Mouse (Mus musculus): Measurements from ENCODE around the gene Dab1. TPM values are rescaled to one million over a fixed set of nuclear protein-coding genes. Genes with fewer than 3 reads are reported as not detected.
A peak's percentile ranks its signal among the peaks of the same experiment; 100 is the strongest.

Dab1 gene
- polyA plus RNA-seq, 1 experiment from 2014 or later = 20.1 TPM

- Histone ChIP-seq H3K4me3 (replicated peaks) (no peak overlapping the region), H3K9me3 (replicated peaks) (no peaks in the 10 kb centered on the region), H3K4me2 (no peak overlapping the region), H3K36me3 (no peaks in the 10 kb centered on the region), H3K4me1 (peaks cover 18% of the 10 kb centered on the region), H3K9ac (no peak overlapping the region), H3K27ac (no peak overlapping the region), H3K27me3 (no peaks in the 10 kb centered on the region)
- 49% methylated on average over 13 of the region's 13 CpGs for WGBS
- ATAC-seq (replicated peaks; ENCODE audit: low FRiP score) = no peak
Observed at GRCm38 (mm10) chr4:104718973-104719795, 1100.0 kb downstream of the Dab1 start.

- no peak for ATAC-seq (replicated peaks; ENCODE audit: low FRiP score)
- Histone ChIP-seq H3K27me3 (no peaks in the 10 kb centered on the region), H3K27ac (no peak overlapping the region), H3K4me3 (replicated peaks) (no peak overlapping the region), H3K36me3 (no peaks in the 10 kb centered on the region), H3K4me2 (no peak overlapping the region), H3K9ac (no peak overlapping the region), H3K4me1 (peaks cover 18% of the 10 kb centered on the region), H3K9me3 (replicated peaks) (no peaks in the 10 kb centered on the region)
- WGBS = 65% methylated on average over 6 of the region's 6 CpGs
Observed at GRCm38 (mm10) chr4:104723527-104724045, 1104.4 kb downstream of the Dab1 start.

- Histone ChIP-seq H3K4me1 (peaks cover 11% of the 10 kb centered on the region), H3K9ac (no peak overlapping the region), H3K27ac (no peak overlapping the region), H3K9me3 (replicated peaks) (no peaks in the 10 kb centered on the region), H3K4me2 (no peak overlapping the region), H3K36me3 (no peaks in the 10 kb centered on the region), H3K4me3 (replicated peaks) (no peak overlapping the region), H3K27me3 (no peaks in the 10 kb centered on the region)
- WGBS = 56% methylated on average over 5 of the region's 5 CpGs
- ATAC-seq (replicated peaks; ENCODE audit: low FRiP score) = no peak
Observed at GRCm38 (mm10) chr4:104724258-104724657, 1105.1 kb downstream of the Dab1 start.

- 54% methylated on average over 3 of the region's 3 CpGs for WGBS
- Histone ChIP-seq H3K4me1 (peaks cover 4% of the 10 kb centered on the region), H3K9ac (no peak overlapping the region), H3K4me2 (no peak overlapping the region), H3K27me3 (no peaks in the 10 kb centered on the region), H3K27ac (no peak overlapping the region), H3K9me3 (replicated peaks) (no peaks in the 10 kb centered on the region), H3K36me3 (no peaks in the 10 kb centered on the region), H3K4me3 (replicated peaks) (no peak overlapping the region)
- no peak for ATAC-seq (replicated peaks; ENCODE audit: low FRiP score)
Observed at GRCm38 (mm10) chr4:104725673-104726072, 1106.5 kb downstream of the Dab1 start.

GRCm38 (mm10) chr4:104729185-104729584 lies 1110.0 kb downstream of the Dab1 start:
- no peak overlapping the region for H3K9ac ChIP-seq
- H3K36me3 ChIP-seq = no peaks in the 10 kb centered on the region
- no peak for ATAC-seq (replicated peaks; ENCODE audit: low FRiP score)
- H3K9me3 ChIP-seq (replicated peaks) = no peaks in the 10 kb centered on the region
- H3K27me3 ChIP-seq = no peaks in the 10 kb centered on the region
- no peak overlapping the region for H3K4me2 ChIP-seq
- H3K27ac ChIP-seq = no peak overlapping the region
- H3K4me3 ChIP-seq (replicated peaks) = no peak overlapping the region
- WGBS = 74% methylated on average over 8 of the region's 8 CpGs
- H3K4me1 ChIP-seq = peaks cover 1% of the 10 kb centered on the region

GRCm38 (mm10) chr4:104746500-104746899 lies 1127.3 kb downstream of the Dab1 start:
- peaks cover 7% of the 10 kb centered on the region for H3K4me1 ChIP-seq
- H3K4me3 ChIP-seq (replicated peaks) = no peak overlapping the region
- H3K36me3 ChIP-seq = no peaks in the 10 kb centered on the region
- H3K9me3 ChIP-seq (replicated peaks) = no peaks in the 10 kb centered on the region
- H3K27ac ChIP-seq = no peak overlapping the region
- ATAC-seq (replicated peaks; ENCODE audit: low FRiP score) = no peak
- H3K9ac ChIP-seq = no peak overlapping the region
- no peaks in the 10 kb centered on the region for H3K27me3 ChIP-seq
- H3K4me2 ChIP-seq = no peak overlapping the region
- 34% methylated on average over 6 of the region's 6 CpGs for WGBS

GRCm38 (mm10) chr4:104754090-104754489 lies 1134.9 kb downstream of the Dab1 start:
- H3K27ac ChIP-seq = no peak overlapping the region
- H3K27me3 ChIP-seq = no peaks in the 10 kb centered on the region
- H3K4me3 ChIP-seq (replicated peaks) = no peak overlapping the region
- no peak overlapping the region for H3K9ac ChIP-seq
- 76% methylated on average over 3 of the region's 3 CpGs for WGBS
- H3K4me2 ChIP-seq = no peak overlapping the region
- ATAC-seq (replicated peaks; ENCODE audit: low FRiP score) = no peak
- no peaks in the 10 kb centered on the region for H3K36me3 ChIP-seq
- H3K9me3 ChIP-seq (replicated peaks) = no peaks in the 10 kb centered on the region
- H3K4me1 ChIP-seq = no peaks in the 10 kb centered on the region

GRCm38 (mm10) chr4:104760878-104761624 lies 1141.9 kb downstream of the Dab1 start:
- no peaks in the 10 kb centered on the region for H3K36me3 ChIP-seq
- no peak overlapping the region for H3K27ac ChIP-seq
- H3K4me2 ChIP-seq = no peak overlapping the region
- no peaks in the 10 kb centered on the region for H3K9me3 ChIP-seq (replicated peaks)
- 0 out of 2 replicates have a peak, but pooled peaks cover 5% of the 10 kb centered on the region for H3K4me1 ChIP-seq
- H3K27me3 ChIP-seq = no peaks in the 10 kb centered on the region
- no peak overlapping the region for H3K9ac ChIP-seq
- ATAC-seq (replicated peaks; ENCODE audit: low FRiP score) = 0 out of 2 replicates have a peak, but pooled peaks have one; percentile 60
- WGBS = 73% methylated on average over 13 of the region's 13 CpGs
- H3K4me3 ChIP-seq (replicated peaks) = no peak overlapping the region

- Histone ChIP-seq H3K4me2 (no peak within 1 kb of the TSS), H3K27ac (no peak within 1 kb of the TSS), H3K4me1 (0 out of 2 replicates have a peak, but pooled peaks cover 4% of the 10 kb centered on the region), H3K9me3 (replicated peaks) (no peaks in the 10 kb centered on the region), H3K4me3 (replicated peaks) (no peak within 1 kb of the TSS), H3K36me3 (no peaks in the 10 kb centered on the region), H3K27me3 (no peaks in the 10 kb centered on the region), H3K9ac (no peak within 1 kb of the TSS)
- 90% methylated on average over 8 of the region's 8 CpGs for WGBS
- ATAC-seq (replicated peaks; ENCODE audit: low FRiP score) = no peak
Observed at GRCm38 (mm10) chr4:104766065-104766464, 1146.9 kb downstream of the Dab1 start, which contains the start of gene C8b. C8b (plus strand) TSS chr4:104766317.

GRCm38 (mm10) chr4:104768190-104768589 lies 1149.0 kb downstream of the Dab1 start:
- Histone ChIP-seq H3K9ac (no peak overlapping the region), H3K27ac (no peak overlapping the region), H3K4me1 (no peaks in the 10 kb centered on the region), H3K4me3 (replicated peaks) (no peak overlapping the region), H3K27me3 (no peaks in the 10 kb centered on the region), H3K4me2 (no peak overlapping the region), H3K9me3 (replicated peaks) (no peaks in the 10 kb centered on the region), H3K36me3 (no peaks in the 10 kb centered on the region)
- no peak for ATAC-seq (replicated peaks; ENCODE audit: low FRiP score)
- WGBS = 83% methylated on average over 4 of the region's 4 CpGs

GRCm38 (mm10) chr4:104769602-104770001 lies 1150.4 kb downstream of the Dab1 start:
- Histone ChIP-seq H3K4me1 (no peaks in the 10 kb centered on the region), H3K9me3 (replicated peaks) (no peaks in the 10 kb centered on the region), H3K27me3 (no peaks in the 10 kb centered on the region), H3K4me3 (replicated peaks) (no peak overlapping the region), H3K36me3 (no peaks in the 10 kb centered on the region), H3K27ac (no peak overlapping the region), H3K9ac (no peak overlapping the region), H3K4me2 (no peak overlapping the region)
- ATAC-seq (replicated peaks; ENCODE audit: low FRiP score) = no peak
- WGBS = 86% methylated on average over 8 of the region's 8 CpGs

GRCm38 (mm10) chr4:104770331-104770730 lies 1151.2 kb downstream of the Dab1 start:
- 76% methylated on average over 4 of the region's 4 CpGs for WGBS
- H3K27me3 ChIP-seq = no peaks in the 10 kb centered on the region

More at GRCm38 (mm10) chr4:104770331-104770730, 1151.2 kb downstream of the Dab1 start:
- Histone ChIP-seq H3K36me3 (no peaks in the 10 kb centered on the region), H3K4me2 (no peak overlapping the region), H3K9ac (no peak overlapping the region), H3K27ac (no peak overlapping the region), H3K4me3 (replicated peaks) (no peak overlapping the region), H3K9me3 (replicated peaks) (no peaks in the 10 kb centered on the region), H3K4me1 (no peaks in the 10 kb centered on the region)
- no peak for ATAC-seq (replicated peaks; ENCODE audit: low FRiP score)

Data from kidney, embryonic 15.5 days (tissue).